Mouse (Mus musculus): ENCODE measurements around the gene 5330417C22Rik.

- TF ChIP-seq CTCF (IDR thresholded peaks at IDR 0.05; ENCODE audit: borderline replicate concordance, insufficient read depth, low read length) (no peak), POLR2A (IDR thresholded peaks at IDR 0.05; ENCODE audit: low read depth, low read length) (no peak)
Observed at GRCm38 (mm10) chr3:108518276-108518675, 18.1 kb downstream of the 5330417C22Rik start.
